Mouse (Mus musculus) liver, embryonic 14.5 days (tissue): Measurements from ENCODE around the gene Gsta3.

ENCODE experiments used
- CTCF ChIP-seq: IDR thresholded peaks from 2 replicates; pipeline ENCODE4 v1.5.1; 2016; ENCODE audit warnings: antibody characterized with exemption, low read depth, control low read depth
- EP300 ChIP-seq: IDR thresholded peaks from 2 replicates; pipeline ENCODE4 v1.6.1; 2016; ENCODE audit warnings: antibody characterized with exemption, low read depth

DNA sequence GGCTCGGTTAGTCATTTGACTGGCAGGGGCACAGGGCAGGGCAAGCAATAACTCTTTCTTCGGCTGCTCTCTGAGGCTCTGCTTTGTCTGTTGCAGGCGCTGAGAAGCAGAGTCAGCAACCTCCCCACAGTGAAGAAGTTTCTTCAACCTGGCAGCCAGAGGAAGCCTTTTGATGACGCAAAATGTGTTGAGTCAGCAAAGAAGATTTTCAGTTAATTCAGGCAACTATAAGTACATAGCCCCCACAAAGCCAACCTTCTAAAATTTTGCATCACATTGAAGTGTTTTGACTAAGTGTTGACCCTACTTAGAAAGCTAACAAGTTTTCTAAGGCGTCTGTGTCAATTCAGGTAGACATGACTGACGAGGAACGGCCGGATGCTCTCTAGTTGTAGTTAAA is 24.4 kb downstream of the Gsta3 start:
- no peak for TF ChIP-seq CTCF
- TF ChIP-seq EP300 = no peak
